Mouse (Mus musculus): ENCODE results near the gene Dnal1. TPM values are rescaled to one million over a fixed set of nuclear protein-coding genes. Genes with fewer than 3 reads are reported as not detected.

The Dnal1 gene
- polyA plus RNA-seq, 1 experiment from 2014 or later = 7.5 TPM

DNA sequence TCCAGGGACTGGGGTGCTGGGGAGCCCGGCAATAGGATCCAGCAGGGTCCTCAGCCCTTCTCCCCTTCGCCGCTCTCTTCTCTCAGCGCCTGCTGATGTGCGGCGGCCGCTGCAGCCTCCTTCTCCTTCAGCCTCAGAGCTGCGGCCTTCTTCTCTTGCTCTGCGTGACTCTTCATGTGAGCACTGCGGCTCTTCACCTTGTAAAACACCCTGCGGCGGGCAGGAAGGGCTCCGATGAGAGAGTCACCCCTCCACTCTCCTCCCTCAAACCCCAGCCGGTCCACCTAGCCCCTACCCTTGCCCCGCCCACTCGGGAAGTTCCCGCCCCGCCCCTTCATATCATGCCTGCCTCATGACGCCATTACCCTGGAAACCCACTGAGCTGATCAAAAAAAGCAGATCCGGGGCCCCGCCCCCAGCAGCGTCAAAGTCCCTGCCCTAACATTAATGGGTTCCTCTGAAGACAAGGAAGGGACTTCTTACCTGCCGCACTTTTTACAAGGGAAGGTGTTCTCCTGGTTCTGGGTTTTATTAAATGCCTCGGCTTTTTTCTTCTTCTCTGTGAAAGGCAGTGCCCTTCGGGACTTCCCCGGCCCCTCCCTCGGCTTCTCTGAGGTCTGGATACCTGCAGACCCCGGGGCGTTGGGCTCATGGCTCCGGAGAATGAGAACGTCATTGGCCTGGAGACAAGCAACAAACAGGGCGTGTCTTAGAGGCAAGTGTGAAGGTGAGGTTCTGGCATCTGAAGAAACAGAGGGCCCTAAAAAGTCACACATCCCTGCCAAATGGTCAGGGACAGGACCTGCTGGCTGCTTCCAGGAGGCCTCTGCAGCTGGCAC lies 38.4 kb downstream of the Dnal1 start:
- Histone ChIP-seq H3K9ac (no peak overlapping the region), H3K4me2 (no peak overlapping the region), H3K9me3 (no peaks in the 10 kb centered on the region), H3K4me1 (peaks cover 25% of the 10 kb centered on the region), H3K27ac (no peak overlapping the region), H3K27me3 (no peaks in the 10 kb centered on the region), H3K36me3 (peaks cover 60% of the 10 kb centered on the region), H3K4me3 (no peak overlapping the region)
- ATAC-seq (ENCODE audit: insufficient number of reproducible peaks, insufficient read depth, low FRiP score, low TSS enrichment, low read depth) = no peak
- WGBS = 70% methylated on average over 32 of the region's 32 CpGs

DNA sequence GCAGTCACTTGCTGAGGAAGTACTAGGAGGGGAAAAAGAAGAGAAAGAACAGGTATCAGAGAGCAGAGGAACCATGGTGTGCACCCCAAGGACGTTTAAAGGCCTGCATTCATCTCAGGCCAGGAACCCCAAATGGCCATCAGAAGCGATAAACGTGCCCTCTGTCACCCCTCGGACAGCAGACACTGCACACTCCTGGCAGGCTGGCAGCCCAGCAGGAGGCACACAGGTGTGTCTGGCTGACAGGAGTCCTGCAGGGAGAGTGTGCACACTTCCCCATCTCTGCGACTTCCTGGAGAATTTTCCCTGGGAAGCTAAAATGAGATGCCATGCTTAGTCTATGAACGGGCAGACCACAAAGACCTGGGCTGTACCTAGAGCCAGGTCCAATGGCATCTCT lies 39.2 kb downstream of the Dnal1 start:
- no peak for ATAC-seq (ENCODE audit: insufficient number of reproducible peaks, insufficient read depth, low FRiP score, low TSS enrichment, low read depth)
- 85% methylated on average over 6 of the region's 6 CpGs for WGBS
- H3K4me3 ChIP-seq = no peak overlapping the region
- H3K27me3 ChIP-seq = no peaks in the 10 kb centered on the region
- H3K4me1 ChIP-seq = peaks cover 18% of the 10 kb centered on the region
- H3K9ac ChIP-seq = no peak overlapping the region
- no peak overlapping the region for H3K4me2 ChIP-seq
- H3K27ac ChIP-seq = no peak overlapping the region
- no peaks in the 10 kb centered on the region for H3K9me3 ChIP-seq
- peaks cover 68% of the 10 kb centered on the region for H3K36me3 ChIP-seq

GRCm38 (mm10) chr12:84154786-84155522 lies 40.8 kb downstream of the Dnal1 start:
- ATAC-seq (ENCODE audit: insufficient number of reproducible peaks, insufficient read depth, low FRiP score, low TSS enrichment, low read depth) = no peak
- Histone ChIP-seq H3K27me3 (no peaks in the 10 kb centered on the region), H3K9ac (no peak overlapping the region), H3K9me3 (no peaks in the 10 kb centered on the region), H3K27ac (no peak overlapping the region), H3K4me2 (no peak overlapping the region), H3K36me3 (peaks cover 84% of the 10 kb centered on the region), H3K4me3 (no peak overlapping the region), H3K4me1 (peaks cover 12% of the 10 kb centered on the region)
- 81% methylated on average over 11 of the region's 11 CpGs for WGBS

- Histone ChIP-seq H3K4me2 (no peak overlapping the region), H3K4me3 (no peak overlapping the region), H3K9me3 (no peaks in the 10 kb centered on the region), H3K27me3 (no peaks in the 10 kb centered on the region), H3K4me1 (peaks cover 7% of the 10 kb centered on the region), H3K36me3 (peaks cover 87% of the 10 kb centered on the region), H3K9ac (no peak overlapping the region), H3K27ac (no peak overlapping the region)
- WGBS = 78% methylated on average over 2 of the region's 2 CpGs
- ATAC-seq (ENCODE audit: insufficient number of reproducible peaks, insufficient read depth, low FRiP score, low TSS enrichment, low read depth) = no peak
These were observed 41.3 kb downstream of the Dnal1 start for GRCm38 (mm10) chr12:84155523-84155871.

GRCm38 (mm10) chr12:84156210-84156609 lies 42.0 kb downstream of the Dnal1 start:
- Histone ChIP-seq H3K36me3 (peaks cover 87% of the 10 kb centered on the region), H3K4me2 (no peak overlapping the region), H3K4me3 (no peak overlapping the region), H3K4me1 (no peaks in the 10 kb centered on the region; the same call in 1 of the 2 replicates), H3K27me3 (no peaks in the 10 kb centered on the region), H3K27ac (no peak overlapping the region), H3K9me3 (no peaks in the 10 kb centered on the region), H3K9ac (no peak overlapping the region)
- ATAC-seq (ENCODE audit: insufficient number of reproducible peaks, insufficient read depth, low FRiP score, low TSS enrichment, low read depth) = no peak
- 91% methylated on average over 18 of the region's 18 CpGs for WGBS

- Histone ChIP-seq H3K4me1 (peaks cover 11% of the 10 kb centered on the region), H3K36me3 (peaks cover 79% of the 10 kb centered on the region)
These were observed 44.0 kb downstream of the Dnal1 start for GRCm38 (mm10) chr12:84158156-84158555.

DNA sequence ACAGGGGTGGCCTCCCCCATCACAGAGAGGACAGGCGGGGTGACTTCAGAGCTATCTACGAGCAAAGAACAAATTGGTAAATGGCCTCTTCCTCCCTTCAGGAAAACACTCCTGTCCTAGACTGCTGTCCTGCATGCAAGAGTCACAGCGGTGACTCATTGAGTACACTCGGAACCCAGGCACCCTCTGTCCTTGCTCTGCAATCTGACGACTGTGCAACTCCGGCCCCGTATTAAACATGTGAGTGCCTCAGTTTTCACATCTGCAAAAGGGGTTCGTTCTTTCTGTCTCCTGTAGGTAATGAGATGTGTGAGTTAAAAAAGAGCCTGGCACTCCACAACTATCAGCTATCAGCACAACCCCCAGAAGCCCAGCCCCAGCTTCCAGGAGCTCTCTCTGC lies 46.3 kb downstream of the Dnal1 start:
- 93% methylated on average over 8 of the region's 8 CpGs for WGBS
- Histone ChIP-seq H3K9ac (no peak overlapping the region), H3K27me3 (no peaks in the 10 kb centered on the region)

More at GRCm38 (mm10) chr12:84158156-84158555, 44.0 kb downstream of the Dnal1 start:
- H3K27me3 ChIP-seq = no peaks in the 10 kb centered on the region
- ATAC-seq (ENCODE audit: insufficient number of reproducible peaks, insufficient read depth, low FRiP score, low TSS enrichment, low read depth) = no peak
- no peak overlapping the region for H3K4me3 ChIP-seq
- no peak overlapping the region for H3K9ac ChIP-seq
- no peak overlapping the region for H3K27ac ChIP-seq
- H3K9me3 ChIP-seq = no peaks in the 10 kb centered on the region
- WGBS = 93% methylated on average over 14 of the region's 14 CpGs
- H3K4me2 ChIP-seq = no peak overlapping the region

DNA sequence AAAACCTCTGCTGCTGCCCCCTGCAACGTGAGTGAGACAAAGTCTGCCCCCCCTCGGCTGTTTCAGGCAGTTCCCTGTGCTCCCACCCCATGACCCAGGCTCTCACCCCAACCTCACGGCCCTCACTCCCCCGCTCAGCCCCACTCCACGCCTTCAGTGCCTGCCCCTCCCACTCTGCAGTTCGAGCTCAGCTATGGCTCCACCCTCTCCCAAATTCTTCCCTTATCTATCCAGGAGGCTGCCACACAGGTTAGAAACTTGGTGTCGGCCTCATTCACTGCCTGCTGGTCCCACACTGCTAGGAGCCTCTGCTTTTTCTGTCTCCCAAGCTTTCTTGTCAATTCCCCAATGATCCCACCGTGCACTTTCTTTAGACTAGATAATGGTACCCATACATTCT lies 47.0 kb downstream of the Dnal1 start:
- Histone ChIP-seq H3K4me3 (no peak overlapping the region), H3K36me3 (peaks cover 70% of the 10 kb centered on the region), H3K27ac (no peak overlapping the region), H3K9me3 (no peaks in the 10 kb centered on the region), H3K4me1 (peaks cover 21% of the 10 kb centered on the region), H3K27me3 (no peaks in the 10 kb centered on the region), H3K9ac (no peak overlapping the region), H3K4me2 (no peak overlapping the region)
- 76% methylated on average over 8 of the region's 8 CpGs for WGBS
- no peak for ATAC-seq (ENCODE audit: insufficient number of reproducible peaks, insufficient read depth, low FRiP score, low TSS enrichment, low read depth)

More for the DNA sequence above, 46.3 kb downstream of the Dnal1 start:
- H3K36me3 ChIP-seq = peaks cover 73% of the 10 kb centered on the region
- H3K4me3 ChIP-seq = no peak overlapping the region
- H3K9me3 ChIP-seq = no peaks in the 10 kb centered on the region
- ATAC-seq (ENCODE audit: insufficient number of reproducible peaks, insufficient read depth, low FRiP score, low TSS enrichment, low read depth) = no peak
- no peak overlapping the region for H3K4me2 ChIP-seq
- H3K27ac ChIP-seq = no peak overlapping the region
- H3K4me1 ChIP-seq = peaks cover 14% of the 10 kb centered on the region

DNA sequence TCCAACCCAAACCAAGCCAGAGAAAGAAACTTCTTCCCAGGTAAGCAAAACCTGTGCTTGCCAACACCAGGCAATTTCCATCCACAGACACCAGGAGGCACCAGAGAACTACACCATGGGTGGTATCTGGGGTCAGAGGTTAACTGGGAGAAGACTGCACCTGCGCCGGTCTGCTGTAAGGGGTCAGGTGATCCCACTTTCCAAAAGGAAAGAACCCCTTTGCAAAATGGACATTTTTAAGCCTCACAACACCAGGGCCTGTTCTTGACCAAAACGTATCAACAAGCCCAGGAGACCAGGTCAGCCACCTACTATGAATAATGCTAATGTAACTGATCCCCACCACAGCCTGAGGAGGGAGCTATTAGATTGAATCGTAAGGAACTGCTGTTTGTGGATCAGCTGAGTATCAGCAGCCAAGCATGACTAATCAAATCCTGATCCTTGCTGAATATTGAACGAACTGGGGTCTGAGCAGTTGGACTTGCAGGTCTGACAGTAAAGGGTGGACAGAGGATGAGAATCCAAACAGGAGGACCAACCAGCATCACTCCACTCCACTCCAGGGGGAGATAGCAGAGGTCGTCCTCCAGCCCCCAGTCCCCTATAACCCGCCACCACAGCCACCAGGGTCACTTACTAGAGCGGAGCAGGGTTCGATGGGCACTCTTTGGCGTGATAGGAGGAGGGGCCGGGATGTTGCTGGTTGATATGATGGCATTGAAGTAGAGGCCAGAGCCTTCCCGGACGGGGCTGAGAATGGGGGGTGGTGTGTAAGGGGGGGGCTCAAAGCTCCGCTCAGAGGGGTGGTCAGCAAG lies 47.7 kb downstream of the Dnal1 start:
- no peak overlapping the region for H3K27ac ChIP-seq
- H3K36me3 ChIP-seq = peaks cover 63% of the 10 kb centered on the region
- H3K9ac ChIP-seq = no peak overlapping the region
- H3K27me3 ChIP-seq = no peaks in the 10 kb centered on the region
- peaks cover 27% of the 10 kb centered on the region for H3K4me1 ChIP-seq
- 67% methylated on average over 14 of the region's 14 CpGs for WGBS
- no peak overlapping the region for H3K4me2 ChIP-seq
- peak; percentile 40; the same call in 1 of the 2 replicates for ATAC-seq (ENCODE audit: insufficient number of reproducible peaks, insufficient read depth, low FRiP score, low TSS enrichment, low read depth)
- no peak overlapping the region for H3K4me3 ChIP-seq
- no peaks in the 10 kb centered on the region for H3K9me3 ChIP-seq

GRCm38 (mm10) chr12:84163133-84163532 lies 49.0 kb downstream of the Dnal1 start:
- no peak overlapping the region for H3K4me3 ChIP-seq
- no peaks in the 10 kb centered on the region for H3K9me3 ChIP-seq
- no peak overlapping the region for H3K27ac ChIP-seq
- H3K27me3 ChIP-seq = no peaks in the 10 kb centered on the region
- 86% methylated on average over 9 of the region's 9 CpGs for WGBS
- peaks cover 30% of the 10 kb centered on the region for H3K4me1 ChIP-seq
- H3K9ac ChIP-seq = no peak overlapping the region
- no peak overlapping the region for H3K4me2 ChIP-seq
- H3K36me3 ChIP-seq = peaks cover 52% of the 10 kb centered on the region
- ATAC-seq (ENCODE audit: insufficient number of reproducible peaks, insufficient read depth, low FRiP score, low TSS enrichment, low read depth) = no peak

DNA sequence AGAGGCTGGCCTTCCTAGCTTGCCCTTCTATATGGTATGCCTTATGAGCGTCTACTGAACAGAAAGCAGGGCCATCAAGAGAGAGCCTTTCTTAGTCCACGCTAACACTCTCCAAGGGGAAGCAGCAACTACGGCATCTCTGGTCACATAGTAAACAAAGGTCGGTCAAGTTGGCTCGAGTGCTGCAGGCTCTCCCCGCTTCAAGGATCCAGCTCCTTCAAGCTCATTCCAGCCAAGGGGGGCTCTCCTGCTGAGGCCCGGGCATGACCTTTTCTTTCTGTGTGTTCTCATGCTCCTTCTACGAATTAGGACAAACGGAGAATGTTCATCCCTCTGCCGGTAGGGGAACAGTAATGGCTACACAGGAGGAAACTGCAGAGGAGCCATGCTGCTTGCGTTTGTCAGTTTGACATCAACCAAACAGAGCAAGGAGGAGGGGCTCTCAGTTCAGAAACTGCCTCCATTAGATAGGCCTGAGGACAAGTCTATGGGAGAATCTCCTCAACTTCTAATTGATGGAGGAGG lies 49.5 kb downstream of the Dnal1 start:
- H3K9me3 ChIP-seq = no peaks in the 10 kb centered on the region
- no peak for ATAC-seq (ENCODE audit: insufficient number of reproducible peaks, insufficient read depth, low FRiP score, low TSS enrichment, low read depth)
- H3K27me3 ChIP-seq = no peaks in the 10 kb centered on the region
- H3K4me3 ChIP-seq = no peak overlapping the region
- H3K27ac ChIP-seq = no peak overlapping the region
- 88% methylated on average over 11 of the region's 11 CpGs for WGBS
- peaks cover 30% of the 10 kb centered on the region for H3K4me1 ChIP-seq
- H3K4me2 ChIP-seq = no peak overlapping the region
- H3K9ac ChIP-seq = no peak overlapping the region
- peaks cover 47% of the 10 kb centered on the region for H3K36me3 ChIP-seq

All from embryonic facial prominence, embryonic 13.5 days (tissue).